Mouse (Mus musculus) forebrain, embryonic 15.5 days (tissue): ENCODE data around the gene Igf2bp2. TPM values are rescaled to one million over a fixed set of nuclear protein-coding genes. Genes with fewer than 3 reads are reported as not detected.

Source experiments
- ATAC-seq: fragments of 200-750 bp; cut with Nextera tagmentation; replicated peaks from 2 replicates; pipeline ENCODE4 v1.8.0; 2017; ENCODE audit warnings: mild to moderate bottlenecking, moderate TSS enrichment, moderate library complexity
- H3K27ac ChIP-seq: fragments of 300-500 bp; sonication (generic); replicated peaks from 2 replicates; pipeline ENCODE4 v1.5.1; 2015; ENCODE audit warnings: mild to moderate bottlenecking, inconsistent platforms
- H3K27me3 ChIP-seq: fragments of 300-500 bp; sonication (generic); 2 replicates; pipeline ENCODE4 v1.6.1; 2015; ENCODE audit warnings: inconsistent platforms
- H3K36me3 ChIP-seq: fragments of 300-500 bp; sonication (generic); 2 replicates; pipeline ENCODE4 v1.6.1; 2015; ENCODE audit warnings: mild to moderate bottlenecking, inconsistent platforms
- H3K4me1 ChIP-seq: fragments of 300-500 bp; sonication (generic); 2 replicates; pipeline ENCODE4 v1.6.1; 2015; ENCODE audit warnings: inconsistent platforms
- H3K4me2 ChIP-seq: fragments of 300-500 bp; sonication (generic); replicated peaks from 2 replicates; pipeline ENCODE4 v1.6.1; 2015; ENCODE audit warnings: mild to moderate bottlenecking, inconsistent platforms
- H3K4me3 ChIP-seq: fragments of 300-500 bp; sonication (generic); 2 replicates; pipeline ENCODE4 v1.5.1; 2015; ENCODE audit warnings: mild to moderate bottlenecking, inconsistent platforms
- H3K9ac ChIP-seq: fragments of 300-500 bp; sonication (generic); replicated peaks from 2 replicates; pipeline ENCODE4 v1.6.1; 2015; ENCODE audit warnings: mild to moderate bottlenecking, inconsistent platforms
- H3K9me3 ChIP-seq: fragments of 300-500 bp; sonication (generic); 2 replicates; pipeline ENCODE4 v1.6.1; 2016; ENCODE audit warnings: inconsistent platforms
- WGBS: fragments of 180-500 bp; shearing (Covaris S2); methylation state at CpG from one replicate; pipeline ENCODE4 v1.1.7; 2015; ENCODE audit warnings: mixed read lengths; 5-methylcytosine and 5-hydroxymethylcytosine counted together
- polyA plus RNA-seq: library from polyadenylated mRNA; unstranded; fragments of >200 nt; fragmentation: Nextera tagmentation; extraction: Ambion mirVana; gene quantifications from 2 replicates; pipeline ENCODE4 v1.2.1, GENCODE M21; 2015

The Igf2bp2 gene
- polyA plus RNA-seq, 1 experiment from 2014 or later, result 25.8 TPM

DNA sequence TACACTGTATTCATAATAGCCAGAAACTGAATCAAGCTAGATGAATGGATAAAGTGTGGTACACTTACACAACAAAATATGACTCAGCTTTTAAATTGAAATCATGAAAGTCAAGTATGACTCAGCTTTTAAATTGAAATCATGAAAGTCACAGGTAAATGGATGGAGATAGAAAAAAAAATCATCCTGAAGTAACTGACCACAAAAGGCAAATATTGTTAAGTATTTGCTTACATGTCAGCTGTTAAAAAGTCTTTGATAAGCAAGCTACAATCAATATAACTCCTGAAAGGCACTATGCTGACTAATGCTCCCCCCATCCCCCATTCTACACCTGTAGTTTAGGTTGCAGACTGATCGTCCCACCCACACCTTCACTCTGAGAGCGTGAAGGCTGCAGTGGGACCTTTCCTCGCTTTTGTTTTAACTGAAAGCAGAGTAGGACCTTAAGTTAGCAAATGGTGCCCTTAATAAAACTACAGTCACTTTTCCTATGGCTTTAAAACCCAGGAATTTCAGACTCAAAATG is 71.8 kb downstream of the Igf2bp2 start:
- Histone ChIP-seq H3K9ac (no peak overlapping the region), H3K27me3 (no peaks in the 10 kb centered on the region), H3K4me2 (no peak overlapping the region), H3K9me3 (no peaks in the 10 kb centered on the region), H3K4me1 (no peaks in the 10 kb centered on the region), H3K27ac (no peak overlapping the region), H3K4me3 (no peak overlapping the region), H3K36me3 (peaks cover 5% of the 10 kb centered on the region; the same call in 1 of the 2 replicates)
- 96% methylated on average over 3 of the region's 3 CpGs for WGBS
- ATAC-seq, result no peak

DNA sequence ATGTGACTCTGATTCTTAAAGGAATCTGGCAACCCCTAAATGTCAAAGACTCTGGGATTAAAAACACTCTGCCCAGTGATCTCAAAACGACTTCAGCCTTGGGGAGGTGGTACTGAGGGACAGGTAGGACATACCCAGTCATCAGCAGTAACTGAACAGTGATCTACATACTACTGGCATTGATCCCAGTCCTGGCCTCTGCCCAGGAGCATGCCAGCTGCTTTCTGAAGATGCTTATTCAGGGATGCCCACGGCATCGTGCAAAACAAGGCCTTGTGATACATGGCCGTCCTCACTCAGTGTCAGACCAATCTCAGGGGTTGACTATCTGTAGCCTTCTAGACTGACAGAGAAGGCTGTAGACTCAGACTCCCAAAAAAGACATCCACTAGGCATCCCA is 77.7 kb downstream of the Igf2bp2 start:
- no peak overlapping the region for H3K27ac ChIP-seq
- no peak overlapping the region for H3K4me3 ChIP-seq
- no peak overlapping the region for H3K4me2 ChIP-seq
- no peaks in the 10 kb centered on the region for H3K4me1 ChIP-seq
- 65% methylated on average over 4 of the region's 4 CpGs for WGBS
- no peaks in the 10 kb centered on the region for H3K27me3 ChIP-seq
- peaks cover 17% of the 10 kb centered on the region; the same call in 1 of the 2 replicates for H3K36me3 ChIP-seq
- H3K9me3 ChIP-seq, result no peaks in the 10 kb centered on the region
- ATAC-seq, result no peak
- no peak overlapping the region for H3K9ac ChIP-seq

DNA sequence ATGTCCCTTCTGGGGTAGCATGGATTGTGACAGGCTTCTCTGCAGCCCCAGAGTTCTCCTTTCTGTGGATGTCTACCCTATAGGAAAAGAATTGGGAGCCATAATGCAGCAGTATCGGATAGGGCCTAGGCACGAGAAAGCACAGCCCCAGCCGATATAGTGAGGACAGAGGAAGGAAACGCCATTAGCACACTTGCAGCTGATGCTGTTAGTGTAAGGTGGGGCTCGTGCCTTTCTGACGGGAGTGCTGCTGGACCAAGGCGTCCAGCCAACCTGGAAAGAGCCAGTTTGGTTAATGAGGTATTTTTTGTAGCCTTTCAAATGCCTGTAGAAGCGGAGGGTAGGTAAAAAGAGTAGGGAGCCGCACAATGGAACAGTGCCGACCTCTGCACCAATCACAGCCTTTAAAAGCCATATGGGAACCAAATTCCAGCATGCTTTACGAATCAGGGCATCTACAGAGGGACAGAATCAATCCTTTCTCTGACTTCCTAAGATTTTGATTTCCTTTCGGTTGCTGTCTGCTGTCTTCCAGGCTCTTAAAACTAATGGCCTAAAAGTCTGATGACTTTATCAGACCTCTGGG is 82.9 kb downstream of the Igf2bp2 start:
- Histone ChIP-seq H3K4me3 (no peak overlapping the region), H3K36me3 (peaks cover 38% of the 10 kb centered on the region), H3K4me2 (no peak overlapping the region), H3K9ac (no peak overlapping the region), H3K9me3 (no peaks in the 10 kb centered on the region), H3K27me3 (no peaks in the 10 kb centered on the region), H3K27ac (no peak overlapping the region), H3K4me1 (no peaks in the 10 kb centered on the region)
- no peak for ATAC-seq
- WGBS, result 80% methylated on average over 12 of the region's 12 CpGs

DNA sequence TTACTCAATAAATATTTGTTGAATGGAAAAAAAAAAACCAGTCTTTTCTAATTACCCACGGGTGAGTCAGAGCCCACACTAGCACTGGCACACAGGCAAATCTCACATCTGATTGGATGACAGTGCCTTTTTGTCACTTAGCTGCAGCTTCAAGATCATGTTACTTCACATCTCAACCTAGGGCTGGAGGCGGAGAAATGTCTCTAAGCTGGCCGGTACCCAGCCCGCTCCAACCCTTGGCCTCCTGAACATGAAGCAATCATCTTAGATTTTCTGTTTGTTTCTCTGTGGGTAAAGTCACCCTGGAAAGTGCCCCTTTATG is 86.5 kb downstream of the Igf2bp2 start:
- 37% methylated on average over 4 of the region's 4 CpGs for WGBS
- Histone ChIP-seq H3K9ac (no peak overlapping the region), H3K4me2 (no peak overlapping the region), H3K4me3 (no peak overlapping the region), H3K27ac (no peak overlapping the region), H3K36me3 (peaks cover 41% of the 10 kb centered on the region), H3K4me1 (no peaks in the 10 kb centered on the region), H3K27me3 (no peaks in the 10 kb centered on the region), H3K9me3 (no peaks in the 10 kb centered on the region)
- no peak for ATAC-seq

DNA sequence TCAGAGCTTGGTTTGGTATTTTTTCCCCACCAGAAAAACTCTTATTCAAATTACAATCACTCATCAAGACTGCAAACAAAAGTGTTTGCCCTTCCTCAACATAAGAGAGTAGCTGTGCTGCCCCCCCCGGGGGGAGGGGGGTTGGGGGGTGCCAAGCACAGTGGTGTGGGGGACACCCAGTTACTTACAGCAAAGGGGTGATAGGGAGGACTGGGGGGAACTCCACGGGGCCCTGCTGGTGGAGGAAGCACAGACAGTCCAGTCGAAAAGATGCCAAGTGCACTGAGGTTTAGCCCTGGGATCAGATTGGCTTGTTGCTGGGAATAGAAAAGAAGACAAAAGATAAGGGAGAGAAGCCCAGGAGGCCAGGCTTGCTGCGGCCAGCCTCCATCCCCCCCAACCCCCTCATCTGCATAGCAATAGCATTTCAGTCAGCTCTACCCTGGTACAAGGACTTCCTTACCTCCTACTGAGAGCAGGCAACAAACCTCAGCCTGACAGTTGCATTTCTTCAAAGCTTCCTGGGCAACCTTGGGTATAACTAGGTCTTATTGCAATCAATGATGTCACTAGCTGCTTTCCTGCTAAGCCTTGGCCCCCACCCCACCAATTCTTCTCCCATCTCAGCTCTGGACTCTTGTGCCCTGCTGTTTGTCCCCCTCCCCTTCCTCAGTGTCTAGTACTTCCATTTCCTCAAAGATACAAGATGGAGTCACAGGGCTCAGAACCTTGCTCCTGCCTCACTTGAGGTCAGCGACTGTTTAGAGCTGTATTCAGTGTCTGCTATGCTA is 87.1 kb downstream of the Igf2bp2 start:
- no peaks in the 10 kb centered on the region for H3K27me3 ChIP-seq
- 14% methylated on average over 5 of the region's 5 CpGs for WGBS
- ATAC-seq, result no peak

DNA sequence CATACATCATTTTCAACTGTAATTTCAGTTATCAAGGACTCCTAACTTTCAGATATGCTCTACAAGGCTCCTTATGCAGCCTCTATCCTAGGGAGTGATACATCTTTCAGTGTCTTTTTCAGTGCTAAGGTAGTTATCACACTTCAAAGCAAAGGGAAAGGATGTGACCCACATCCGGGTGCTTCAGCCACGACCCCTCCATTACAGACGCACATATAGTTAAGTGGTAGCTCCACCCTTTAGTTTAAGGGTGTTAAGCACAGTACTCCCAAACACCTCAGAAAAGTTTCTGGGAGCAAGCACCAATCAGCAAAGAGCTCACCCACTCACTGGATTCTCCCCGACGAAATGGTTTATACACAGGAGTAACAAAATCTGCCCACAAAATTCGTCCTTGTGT is 88.0 kb downstream of the Igf2bp2 start:
- Histone ChIP-seq H3K4me1 (no peaks in the 10 kb centered on the region), H3K27me3 (no peaks in the 10 kb centered on the region), H3K9me3 (no peaks in the 10 kb centered on the region), H3K4me3 (no peak overlapping the region), H3K36me3 (peaks cover 35% of the 10 kb centered on the region), H3K4me2 (no peak overlapping the region), H3K9ac (no peak overlapping the region), H3K27ac (no peak overlapping the region)
- ATAC-seq, result no peak
- 84% methylated on average over 6 of the region's 6 CpGs for WGBS

More for the DNA sequence above, 87.1 kb downstream of the Igf2bp2 start:
- Histone ChIP-seq H3K36me3 (peaks cover 36% of the 10 kb centered on the region), H3K4me1 (no peaks in the 10 kb centered on the region), H3K4me3 (no peak overlapping the region), H3K9me3 (no peaks in the 10 kb centered on the region), H3K9ac (no peak overlapping the region), H3K4me2 (no peak overlapping the region), H3K27ac (no peak overlapping the region)

DNA sequence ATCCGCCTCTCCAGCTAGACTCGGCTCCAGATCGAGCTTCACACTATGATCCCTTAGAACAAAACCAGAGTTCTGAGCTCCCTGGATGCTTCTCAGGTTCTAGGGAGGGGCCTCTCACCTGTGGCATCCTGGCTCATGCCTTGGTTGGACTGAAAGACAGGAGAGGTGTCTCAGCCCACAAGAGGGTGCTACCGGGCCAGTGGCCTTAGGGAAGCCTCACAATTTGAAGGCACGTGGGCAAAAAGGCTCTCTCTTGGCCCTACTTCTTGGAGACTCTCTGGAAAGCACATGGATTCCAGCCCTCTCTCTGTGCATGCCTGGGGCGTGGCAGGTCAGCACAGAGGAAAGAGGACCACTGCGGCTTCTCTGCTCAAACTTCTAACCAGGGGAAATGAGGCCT is 91.7 kb downstream of the Igf2bp2 start:
- H3K4me3 ChIP-seq, result no peak overlapping the region
- H3K9me3 ChIP-seq, result no peaks in the 10 kb centered on the region
- H3K36me3 ChIP-seq, result peaks cover 39% of the 10 kb centered on the region
- H3K27me3 ChIP-seq, result no peaks in the 10 kb centered on the region
- H3K4me1 ChIP-seq, result no peaks in the 10 kb centered on the region
- no peak overlapping the region for H3K9ac ChIP-seq
- ATAC-seq, result no peak
- 80% methylated on average over 7 of the region's 7 CpGs for WGBS
- no peak overlapping the region for H3K4me2 ChIP-seq
- no peak overlapping the region for H3K27ac ChIP-seq

DNA sequence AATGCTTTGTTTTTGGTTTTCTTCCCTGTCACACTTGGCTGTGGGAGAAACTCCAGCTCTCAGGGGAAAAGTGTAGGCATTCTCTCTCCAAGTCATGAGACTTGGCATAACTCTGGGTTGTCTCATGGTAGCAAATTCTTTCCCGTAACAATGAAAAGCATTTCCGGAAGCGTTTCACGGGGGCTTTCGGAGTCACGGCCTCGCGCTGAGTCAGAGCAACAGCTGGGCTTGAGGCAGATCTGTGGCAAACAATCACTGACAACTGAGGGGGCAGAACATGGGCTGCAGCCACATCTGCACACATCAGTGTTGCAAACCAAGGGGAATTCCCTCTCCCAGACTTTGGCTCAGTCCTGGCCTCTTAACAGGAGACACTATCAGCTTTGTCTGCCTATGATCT is 95.7 kb downstream of the Igf2bp2 start:
- H3K4me3 ChIP-seq, result no peak overlapping the region
- H3K4me2 ChIP-seq, result no peak overlapping the region
- ATAC-seq, result no peak
- peaks cover 51% of the 10 kb centered on the region for H3K36me3 ChIP-seq
- H3K27me3 ChIP-seq, result no peaks in the 10 kb centered on the region
- no peaks in the 10 kb centered on the region for H3K4me1 ChIP-seq
- H3K9me3 ChIP-seq, result no peaks in the 10 kb centered on the region
- 91% methylated on average over 8 of the region's 8 CpGs for WGBS
- H3K9ac ChIP-seq, result no peak overlapping the region
- no peak overlapping the region for H3K27ac ChIP-seq

DNA sequence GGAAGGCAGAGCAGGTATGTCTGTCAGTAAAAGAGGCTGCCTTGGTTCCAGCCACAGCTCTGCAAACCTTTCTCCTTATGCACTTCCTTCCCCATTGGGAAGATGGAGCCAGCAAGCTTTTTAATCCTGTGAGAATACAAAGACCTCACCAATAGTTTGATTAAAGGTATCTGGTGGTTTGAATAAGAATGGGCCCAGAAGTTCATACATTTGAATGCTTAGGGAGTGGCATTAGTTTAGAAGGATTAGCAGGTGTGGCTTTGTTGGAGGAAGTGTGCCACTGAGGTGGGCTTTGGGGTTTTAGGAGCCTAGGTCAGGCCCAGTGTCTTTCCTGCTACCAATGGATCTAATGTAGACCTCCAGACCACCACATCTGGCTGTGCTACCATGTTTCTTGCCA is 97.6 kb downstream of the Igf2bp2 start:
- Histone ChIP-seq H3K9me3 (no peaks in the 10 kb centered on the region), H3K4me2 (no peak overlapping the region), H3K36me3 (peaks cover 63% of the 10 kb centered on the region), H3K27ac (no peak overlapping the region), H3K27me3 (no peaks in the 10 kb centered on the region), H3K4me1 (no peaks in the 10 kb centered on the region), H3K4me3 (no peak overlapping the region), H3K9ac (no peak overlapping the region)
- no peak for ATAC-seq

DNA sequence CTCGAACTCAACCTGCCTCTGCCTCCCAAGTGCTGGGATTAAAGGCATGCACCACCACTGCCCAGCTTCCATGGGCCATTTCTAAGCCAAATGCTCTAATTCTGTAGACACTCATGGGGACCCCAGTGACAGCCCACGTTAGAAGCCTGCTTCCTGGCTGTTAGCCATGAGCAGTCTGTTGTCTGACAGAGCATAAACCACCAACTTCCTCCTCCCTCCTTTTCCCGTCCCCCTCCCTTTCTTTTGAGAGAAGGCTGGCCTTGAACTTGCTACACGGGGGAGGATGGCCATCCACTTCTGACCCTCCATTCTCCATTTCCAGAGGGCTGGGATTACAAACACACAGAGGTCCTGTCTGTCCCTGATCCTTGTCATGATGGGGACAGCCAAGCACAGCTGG is 100.8 kb downstream of the Igf2bp2 start:
- no peak for ATAC-seq
- Histone ChIP-seq H3K4me1 (no peaks in the 10 kb centered on the region), H3K9me3 (no peaks in the 10 kb centered on the region), H3K27me3 (no peaks in the 10 kb centered on the region), H3K9ac (no peak overlapping the region), H3K4me3 (no peak overlapping the region), H3K36me3 (peaks cover 49% of the 10 kb centered on the region), H3K4me2 (no peak overlapping the region), H3K27ac (no peak overlapping the region)
- WGBS, result 62% methylated on average over 4 of the region's 4 CpGs

DNA sequence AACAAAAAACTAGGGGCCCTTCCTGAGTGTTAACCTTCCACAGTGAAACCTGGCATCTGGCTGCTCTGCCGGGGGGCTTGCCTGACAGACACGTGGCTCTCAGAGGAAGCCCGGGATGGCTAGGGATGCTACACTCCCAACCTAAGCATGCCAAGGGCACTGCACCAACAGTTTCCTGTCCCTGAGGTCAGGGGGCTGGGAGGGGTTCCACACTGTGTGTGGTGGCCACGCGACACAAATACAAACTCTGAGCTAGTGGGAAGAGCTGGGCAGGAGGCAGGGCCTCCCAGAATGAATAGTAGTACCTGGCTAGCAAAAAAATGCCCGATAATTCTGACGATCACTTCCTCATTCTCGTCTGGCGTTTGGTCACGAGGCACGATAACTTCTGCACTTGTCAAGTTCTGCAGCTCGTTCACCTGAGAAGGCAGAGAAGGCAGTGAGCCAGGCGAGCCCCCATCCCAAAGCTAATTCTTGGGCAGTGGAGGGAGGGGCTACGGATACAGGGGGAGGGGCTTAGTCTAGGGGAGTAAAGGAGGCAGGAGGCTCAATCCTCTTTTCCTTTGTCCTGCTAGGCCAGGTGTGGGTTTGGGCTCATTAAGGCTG is 101.4 kb downstream of the Igf2bp2 start:
- Histone ChIP-seq H3K4me2 (no peak overlapping the region), H3K9ac (no peak overlapping the region), H3K27me3 (no peaks in the 10 kb centered on the region), H3K27ac (no peak overlapping the region), H3K4me1 (no peaks in the 10 kb centered on the region), H3K9me3 (no peaks in the 10 kb centered on the region), H3K36me3 (peaks cover 45% of the 10 kb centered on the region), H3K4me3 (no peak overlapping the region)
- 87% methylated on average over 14 of the region's 14 CpGs for WGBS
- no peak for ATAC-seq

DNA sequence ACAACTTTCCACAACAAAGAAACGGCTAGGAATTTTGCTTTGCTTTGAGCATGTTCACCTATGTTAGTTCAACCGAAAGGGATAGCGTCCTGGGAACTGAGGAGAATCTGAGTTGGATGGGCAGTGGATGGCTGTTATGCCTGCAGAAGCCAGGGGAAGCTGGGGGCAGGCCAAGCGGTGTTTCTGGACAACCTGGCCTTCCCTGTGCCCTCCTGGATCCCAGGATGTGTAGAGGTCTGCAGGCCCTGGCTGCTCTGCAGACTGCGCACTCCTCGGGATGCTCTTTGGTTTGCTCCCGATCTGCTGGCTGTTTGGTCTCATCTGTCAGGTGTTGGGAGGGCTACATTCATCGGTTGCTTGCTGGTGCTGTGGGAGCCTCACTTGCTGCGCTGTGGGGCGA is 102.7 kb downstream of the Igf2bp2 start:
- H3K9me3 ChIP-seq, result no peaks in the 10 kb centered on the region
- no peak for ATAC-seq
- H3K27me3 ChIP-seq, result no peaks in the 10 kb centered on the region

More for the DNA sequence above, 102.7 kb downstream of the Igf2bp2 start:
- H3K9ac ChIP-seq, result no peak overlapping the region
- peaks cover 36% of the 10 kb centered on the region for H3K36me3 ChIP-seq
- H3K4me3 ChIP-seq, result no peak overlapping the region
- H3K4me1 ChIP-seq, result no peaks in the 10 kb centered on the region
- 91% methylated on average over 10 of the region's 10 CpGs for WGBS
- no peak overlapping the region for H3K27ac ChIP-seq
- no peak overlapping the region for H3K4me2 ChIP-seq
